Mouse (Mus musculus) limb, embryonic 15.5 days (tissue): Measurements from ENCODE around the gene Itpr1. TPM values are rescaled to one million over a fixed set of nuclear protein-coding genes. Genes with fewer than 3 reads are reported as not detected.

Source experiments
- ATAC-seq: fragments of 200-750 bp; cut with Nextera tagmentation; 2 replicates; pipeline ENCODE4 v1.8.0; 2017; ENCODE audit warnings: low read depth, moderate TSS enrichment; ENCODE audit not compliant: insufficient number of reproducible peaks, low FRiP score, low TSS enrichment
- H3K27ac ChIP-seq: fragments of 300-500 bp; sonication (generic); 2 replicates; pipeline ENCODE4 v1.5.1; 2015; ENCODE audit warnings: moderate library complexity, mild to moderate bottlenecking, inconsistent platforms
- H3K27me3 ChIP-seq: fragments of 300-500 bp; sonication (generic); 2 replicates; pipeline ENCODE4 v1.6.1; 2015; ENCODE audit warnings: inconsistent platforms
- H3K36me3 ChIP-seq: fragments of 300-500 bp; sonication (generic); 2 replicates; pipeline ENCODE4 v1.6.1; 2015; ENCODE audit warnings: inconsistent platforms
- H3K4me1 ChIP-seq: fragments of 300-500 bp; sonication (generic); 2 replicates; pipeline ENCODE4 v1.6.1; 2015; ENCODE audit warnings: inconsistent platforms
- H3K4me2 ChIP-seq: fragments of 300-500 bp; sonication (generic); 2 replicates; pipeline ENCODE4 v1.6.1; 2015; ENCODE audit warnings: mild to moderate bottlenecking, inconsistent platforms
- H3K4me3 ChIP-seq: fragments of 300-500 bp; sonication (generic); 2 replicates; pipeline ENCODE4 v1.5.1; 2015; ENCODE audit warnings: mild to moderate bottlenecking, inconsistent platforms
- H3K9ac ChIP-seq: fragments of 300-500 bp; sonication (generic); 2 replicates; pipeline ENCODE4 v1.6.1; 2015; ENCODE audit warnings: inconsistent platforms
- H3K9me3 ChIP-seq: fragments of 300-500 bp; sonication (generic); 2 replicates; pipeline ENCODE4 v1.6.1; 2016; ENCODE audit warnings: inconsistent platforms
- WGBS: fragments of 180-500 bp; shearing (Covaris S2); methylation state at CpG from one replicate; pipeline ENCODE4 v1.1.7; 2015; 5-methylcytosine and 5-hydroxymethylcytosine counted together
- polyA plus RNA-seq: library from polyadenylated mRNA; unstranded; fragments of >200 nt; fragmentation: Nextera tagmentation; extraction: Ambion mirVana; gene quantifications from 2 replicates; pipeline ENCODE4 v1.2.1, GENCODE M21; 2015

The Itpr1 gene
- polyA plus RNA-seq, 1 experiment from 2014 or later = 9.0 TPM

- peaks cover 22% of the 10 kb centered on the region for H3K36me3 ChIP-seq
These were observed 203.0 kb downstream of the Itpr1 start for GRCm38 (mm10) chr6:108415847-108416246.

DNA sequence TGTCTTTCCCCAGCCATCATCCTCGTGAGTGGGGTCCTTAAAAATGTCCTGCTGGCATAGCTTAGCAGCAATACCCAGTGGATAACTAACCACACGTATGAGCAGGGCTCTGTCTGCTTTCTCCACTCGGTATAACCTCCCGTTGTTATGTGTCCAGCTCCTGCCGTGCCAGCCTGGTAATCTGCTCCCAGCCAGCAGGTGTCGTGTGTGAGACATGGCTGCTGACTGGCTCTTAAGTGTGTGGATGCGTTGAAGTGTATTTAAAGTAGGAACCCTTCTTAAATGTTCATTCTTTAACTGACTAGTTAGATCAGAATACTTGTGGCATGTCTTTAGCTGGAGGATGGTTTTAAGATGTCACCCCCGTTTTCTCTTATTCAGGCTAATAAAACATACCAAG lies 204.6 kb downstream of the Itpr1 start:
- no peak overlapping the region for H3K4me3 ChIP-seq
- 0 out of 2 replicates have a peak, but pooled peaks have one; percentile 61 for ATAC-seq
- 36% methylated on average over 8 of the region's 8 CpGs for WGBS

More at GRCm38 (mm10) chr6:108415847-108416246, 203.0 kb downstream of the Itpr1 start:
- no peak for ATAC-seq
- Histone ChIP-seq H3K4me2 (no peak overlapping the region), H3K4me3 (no peak overlapping the region), H3K27ac (no peak overlapping the region), H3K27me3 (no peaks in the 10 kb centered on the region), H3K9me3 (no peaks in the 10 kb centered on the region), H3K9ac (no peak overlapping the region), H3K4me1 (no peaks in the 10 kb centered on the region)
- WGBS = 70% methylated on average over 4 of the region's 4 CpGs

GRCm38 (mm10) chr6:108418218-108418617 lies 205.3 kb downstream of the Itpr1 start:
- H3K9ac ChIP-seq = no peak overlapping the region
- H3K27me3 ChIP-seq = no peaks in the 10 kb centered on the region
- H3K36me3 ChIP-seq = peaks cover 12% of the 10 kb centered on the region
- ATAC-seq = no peak
- H3K27ac ChIP-seq = no peak overlapping the region
- 79% methylated on average over 7 of the region's 7 CpGs for WGBS
- H3K4me3 ChIP-seq = no peak overlapping the region
- no peaks in the 10 kb centered on the region for H3K4me1 ChIP-seq
- no peaks in the 10 kb centered on the region for H3K9me3 ChIP-seq
- no peak overlapping the region for H3K4me2 ChIP-seq

More for the DNA sequence above, 204.6 kb downstream of the Itpr1 start:
- Histone ChIP-seq H3K27ac (no peak overlapping the region), H3K9ac (no peak overlapping the region), H3K27me3 (no peaks in the 10 kb centered on the region), H3K4me1 (no peaks in the 10 kb centered on the region), H3K4me2 (no peak overlapping the region), H3K9me3 (no peaks in the 10 kb centered on the region), H3K36me3 (peaks cover 12% of the 10 kb centered on the region)

DNA sequence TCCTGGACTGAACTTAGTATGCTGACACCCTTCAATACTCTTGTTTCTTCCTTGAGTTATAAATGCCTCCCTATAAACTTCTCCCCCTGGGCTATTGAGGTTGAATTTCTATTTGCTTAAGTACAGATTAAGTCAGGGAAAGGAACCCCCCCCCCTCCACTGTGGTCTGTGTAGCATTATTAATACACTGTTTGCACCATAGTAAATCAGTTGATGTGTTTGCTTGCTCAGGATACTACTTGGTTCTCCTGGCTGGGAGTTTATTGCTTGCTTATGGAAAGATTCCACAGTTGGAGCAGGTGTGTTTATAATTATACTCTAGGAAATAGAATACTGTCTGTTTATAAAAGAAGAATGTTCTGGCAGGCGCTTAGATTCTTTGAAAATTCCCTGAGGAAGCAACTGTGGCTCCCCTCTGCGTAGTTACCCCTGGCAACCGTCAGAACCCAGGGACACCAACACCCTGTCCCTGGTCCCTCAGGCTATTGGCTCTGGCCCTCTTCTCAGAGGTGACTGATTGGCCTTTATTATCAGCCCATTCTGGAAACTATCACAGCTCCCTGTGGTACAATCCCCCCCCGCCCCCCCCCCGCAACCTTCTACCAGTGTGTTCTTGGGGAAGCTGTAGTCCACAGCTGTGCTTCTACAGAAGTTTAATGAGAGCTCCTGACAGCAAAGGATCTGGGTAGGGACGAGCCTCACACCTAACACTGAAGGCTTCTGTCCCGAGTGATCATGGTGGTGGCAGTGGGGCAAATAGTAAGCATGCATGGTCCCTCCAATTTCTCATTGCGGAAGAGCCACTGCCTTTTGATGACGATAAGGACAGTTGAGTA lies 212.1 kb downstream of the Itpr1 start:
- 0 out of 2 replicates have a peak, but pooled peaks have one; percentile 64 for ATAC-seq
- Histone ChIP-seq H3K4me1 (peaks cover 16% of the 10 kb centered on the region), H3K27me3 (no peaks in the 10 kb centered on the region), H3K4me2 (no peak overlapping the region), H3K4me3 (no peak overlapping the region), H3K36me3 (no peaks in the 10 kb centered on the region), H3K9me3 (no peaks in the 10 kb centered on the region), H3K9ac (no peak overlapping the region), H3K27ac (no peak overlapping the region)
- WGBS = 43% methylated on average over 9 of the region's 9 CpGs

DNA sequence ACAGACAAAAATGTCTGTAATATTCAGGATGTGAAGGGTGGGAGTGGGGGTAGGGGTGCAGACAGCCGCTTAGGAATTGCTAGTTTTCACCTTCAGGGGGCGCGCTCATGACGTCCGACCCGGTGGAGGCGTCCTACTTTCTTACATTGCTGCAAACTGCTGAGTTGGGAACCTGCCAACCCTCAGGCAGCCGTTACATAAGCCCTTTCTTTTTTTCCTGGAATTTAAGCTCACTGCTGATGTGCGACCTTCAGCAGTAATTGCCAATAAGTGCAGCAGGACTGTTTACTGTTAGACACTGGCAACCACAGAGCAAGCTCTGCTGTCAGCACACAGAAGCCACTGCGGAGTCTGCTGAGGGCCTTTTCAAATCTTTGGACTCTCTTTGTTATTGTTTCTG lies 213.9 kb downstream of the Itpr1 start:
- H3K27ac ChIP-seq = peak overlapping the region; percentile 43; the same call in 1 of the 2 replicates
- H3K9ac ChIP-seq = no peak overlapping the region
- H3K4me2 ChIP-seq = no peak overlapping the region
- H3K27me3 ChIP-seq = no peaks in the 10 kb centered on the region
- ATAC-seq = peak; percentile 79
- peaks cover 16% of the 10 kb centered on the region for H3K4me1 ChIP-seq
- WGBS = 10% methylated on average over 10 of the region's 10 CpGs
- H3K36me3 ChIP-seq = no peaks in the 10 kb centered on the region
- no peak overlapping the region; the same call in 1 of the 2 replicates for H3K4me3 ChIP-seq
- no peaks in the 10 kb centered on the region for H3K9me3 ChIP-seq

GRCm38 (mm10) chr6:108428383-108428782 lies 215.5 kb downstream of the Itpr1 start:
- no peak overlapping the region for H3K4me2 ChIP-seq
- peaks cover 16% of the 10 kb centered on the region for H3K4me1 ChIP-seq
- no peak overlapping the region for H3K27ac ChIP-seq
- no peak for ATAC-seq
- no peak overlapping the region for H3K4me3 ChIP-seq
- H3K36me3 ChIP-seq = no peaks in the 10 kb centered on the region
- no peaks in the 10 kb centered on the region for H3K27me3 ChIP-seq
- 85% methylated on average over 3 of the region's 3 CpGs for WGBS
- H3K9ac ChIP-seq = no peak overlapping the region
- no peaks in the 10 kb centered on the region for H3K9me3 ChIP-seq

DNA sequence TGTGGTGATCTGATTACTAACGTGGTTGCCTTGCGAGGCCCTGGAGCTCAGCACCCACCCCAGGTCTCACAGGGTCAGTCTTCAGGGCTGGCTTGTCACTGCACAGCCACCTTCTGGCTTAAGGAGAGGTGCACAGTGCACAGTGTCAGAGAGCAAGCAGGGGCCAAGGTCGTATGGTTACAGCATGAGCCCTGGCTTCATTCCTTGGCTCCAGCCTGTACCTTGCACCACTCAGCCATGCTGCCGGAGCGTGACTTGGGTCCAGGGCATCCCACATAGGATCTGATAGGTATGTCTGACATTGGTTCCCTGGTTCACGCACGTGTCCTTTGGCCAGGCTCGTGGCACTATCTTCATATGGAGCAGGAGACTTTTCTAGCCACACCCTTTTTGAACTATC lies 217.1 kb downstream of the Itpr1 start:
- Histone ChIP-seq H3K27ac (no peak overlapping the region), H3K4me2 (no peak overlapping the region), H3K27me3 (no peaks in the 10 kb centered on the region), H3K9me3 (no peaks in the 10 kb centered on the region), H3K9ac (no peak overlapping the region), H3K4me1 (peaks cover 12% of the 10 kb centered on the region), H3K4me3 (no peak overlapping the region), H3K36me3 (no peaks in the 10 kb centered on the region)
- no peak for ATAC-seq
- WGBS = 87% methylated on average over 8 of the region's 8 CpGs

DNA sequence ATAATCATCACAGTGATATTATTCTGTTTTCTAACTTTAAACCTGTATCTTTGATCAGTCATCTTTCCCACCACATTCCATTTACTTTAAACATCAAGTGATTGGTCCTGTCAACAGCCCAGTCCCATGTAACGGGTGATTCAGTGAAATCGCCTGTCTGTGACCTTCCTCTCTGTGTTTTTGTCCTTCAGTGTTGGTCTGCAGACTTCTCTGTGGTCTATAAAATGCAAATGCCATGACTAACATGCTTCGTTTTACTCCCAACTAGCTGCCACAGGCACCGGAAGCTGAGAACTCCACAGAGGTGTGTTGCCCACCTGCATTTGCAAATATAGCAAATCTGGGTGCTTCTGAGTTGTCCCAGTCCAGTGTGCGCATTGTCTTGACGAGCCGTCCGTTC lies 218.3 kb downstream of the Itpr1 start:
- H3K27ac ChIP-seq = no peak overlapping the region
- H3K36me3 ChIP-seq = no peaks in the 10 kb centered on the region
- no peaks in the 10 kb centered on the region for H3K9me3 ChIP-seq
- no peak for ATAC-seq
- no peak overlapping the region for H3K4me3 ChIP-seq
- no peak overlapping the region for H3K4me2 ChIP-seq
- 79% methylated on average over 8 of the region's 8 CpGs for WGBS
- peaks cover 6% of the 10 kb centered on the region for H3K4me1 ChIP-seq
- no peak overlapping the region for H3K9ac ChIP-seq
- no peaks in the 10 kb centered on the region for H3K27me3 ChIP-seq

GRCm38 (mm10) chr6:108432836-108433235 lies 219.9 kb downstream of the Itpr1 start:
- H3K36me3 ChIP-seq = no peaks in the 10 kb centered on the region
- H3K9me3 ChIP-seq = no peaks in the 10 kb centered on the region
- H3K4me3 ChIP-seq = no peak overlapping the region
- no peak overlapping the region for H3K4me2 ChIP-seq
- no peak overlapping the region for H3K9ac ChIP-seq
- ATAC-seq = no peak
- no peak overlapping the region for H3K27ac ChIP-seq
- 86% methylated on average over 4 of the region's 4 CpGs for WGBS
- no peaks in the 10 kb centered on the region for H3K27me3 ChIP-seq
- 0 out of 2 replicates have a peak, but pooled peaks cover 6% of the 10 kb centered on the region for H3K4me1 ChIP-seq

DNA sequence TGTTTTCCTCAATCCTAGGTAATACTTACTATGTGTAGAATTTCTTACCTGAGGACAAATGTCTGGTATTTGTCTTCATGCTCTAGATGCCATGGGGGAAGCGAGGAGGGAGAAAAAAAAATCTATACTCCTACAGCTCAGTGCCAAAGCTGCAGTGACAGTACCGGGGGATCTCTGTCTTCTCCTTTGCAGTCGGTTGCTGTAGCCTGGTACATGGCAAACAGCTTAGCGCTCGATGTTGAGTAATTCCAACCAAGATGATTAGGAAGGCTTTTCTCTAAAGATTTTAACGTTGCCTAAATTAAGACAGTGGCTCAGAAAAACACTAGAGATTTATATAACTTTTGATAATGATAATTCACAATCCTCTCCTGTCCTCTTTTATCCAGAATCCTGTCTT lies 221.9 kb downstream of the Itpr1 start:
- ATAC-seq = no peak
- Histone ChIP-seq H3K4me3 (no peak overlapping the region), H3K4me1 (0 out of 2 replicates have a peak, but pooled peaks cover 6% of the 10 kb centered on the region), H3K4me2 (no peak overlapping the region), H3K9me3 (no peaks in the 10 kb centered on the region), H3K27ac (no peak overlapping the region), H3K36me3 (no peaks in the 10 kb centered on the region), H3K9ac (no peak overlapping the region), H3K27me3 (no peaks in the 10 kb centered on the region)
- 75% methylated on average over 6 of the region's 6 CpGs for WGBS

- H3K4me3 ChIP-seq = no peak overlapping the region
- H3K27ac ChIP-seq = no peak overlapping the region
- no peak overlapping the region for H3K4me2 ChIP-seq
- H3K9ac ChIP-seq = no peak overlapping the region
- no peaks in the 10 kb centered on the region for H3K27me3 ChIP-seq
- H3K4me1 ChIP-seq = 0 out of 2 replicates have a peak, but pooled peaks cover 6% of the 10 kb centered on the region
- ATAC-seq = no peak
- H3K9me3 ChIP-seq = no peaks in the 10 kb centered on the region
- WGBS = 52% methylated on average over 6 of the region's 6 CpGs
- H3K36me3 ChIP-seq = peaks cover 3% of the 10 kb centered on the region; the same call in 1 of the 2 replicates
These were observed 222.6 kb downstream of the Itpr1 start for GRCm38 (mm10) chr6:108435467-108435866.

DNA sequence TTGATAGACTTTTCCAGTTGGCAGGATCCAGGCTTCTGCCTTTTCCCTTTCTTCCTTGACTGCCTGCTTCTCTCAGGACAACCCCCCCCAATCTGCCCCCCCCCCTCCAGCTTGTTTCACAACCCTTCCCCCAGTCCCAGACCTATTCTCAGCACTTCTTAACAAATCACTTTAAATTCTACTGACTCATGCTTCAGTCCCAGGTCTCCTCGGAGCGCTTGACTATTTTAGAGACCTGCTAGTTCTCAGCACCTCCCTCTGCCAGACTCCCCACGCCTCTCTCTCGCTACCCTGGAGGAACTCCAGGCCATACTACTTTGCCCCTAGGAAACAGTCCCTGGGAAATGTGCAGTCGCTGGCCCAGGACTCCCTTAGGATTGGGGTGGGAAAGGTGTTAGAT lies 223.7 kb downstream of the Itpr1 start:
- 0 out of 2 replicates have a peak, but pooled peaks cover 6% of the 10 kb centered on the region for H3K4me1 ChIP-seq
- no peaks in the 10 kb centered on the region for H3K9me3 ChIP-seq
- no peak for ATAC-seq
- H3K4me2 ChIP-seq = no peak overlapping the region
- H3K9ac ChIP-seq = no peak overlapping the region
- H3K36me3 ChIP-seq = peaks cover 5% of the 10 kb centered on the region; the same call in 1 of the 2 replicates
- H3K4me3 ChIP-seq = no peak overlapping the region
- 22% methylated on average over 5 of the region's 5 CpGs for WGBS
- no peak overlapping the region for H3K27ac ChIP-seq
- no peaks in the 10 kb centered on the region for H3K27me3 ChIP-seq
